Mouse (Mus musculus) liver, embryonic 14.5 days (tissue): Measurements from ENCODE around the gene Rapgef1.

Experiments
- CTCF ChIP-seq: IDR thresholded peaks from 2 replicates; pipeline ENCODE4 v1.5.1; 2016; ENCODE audit warnings: antibody characterized with exemption, low read depth, control low read depth
- EP300 ChIP-seq: IDR thresholded peaks from 2 replicates; pipeline ENCODE4 v1.6.1; 2016; ENCODE audit warnings: antibody characterized with exemption, low read depth

DNA sequence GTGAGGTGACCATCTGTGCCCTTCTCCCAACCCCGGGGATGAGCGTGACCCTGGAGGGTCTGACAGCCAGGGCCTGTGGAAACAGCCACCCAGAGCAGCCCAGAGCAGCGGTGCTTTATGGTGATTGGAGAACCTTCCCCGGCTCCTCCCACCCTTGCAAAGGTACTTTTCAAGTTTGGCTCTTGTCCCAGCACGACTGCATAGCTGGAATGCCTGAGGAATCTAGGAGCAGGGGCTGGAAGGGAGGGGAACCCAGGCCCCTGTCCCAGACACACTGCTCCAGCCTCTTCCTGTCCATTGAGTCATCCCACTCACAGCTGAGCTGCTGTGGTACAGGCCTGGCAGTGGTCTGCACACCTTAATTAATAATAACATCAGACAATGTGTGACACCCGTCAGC lies 97.2 kb downstream of the Rapgef1 start:
- no peak for TF ChIP-seq CTCF
- TF ChIP-seq EP300: no peak
